Mouse (Mus musculus) MEL (cell line): ENCODE data around the gene Klf16. TPM values are rescaled to one million over a fixed set of nuclear protein-coding genes. Genes with fewer than 3 reads are reported as not detected.

Source experiments
- DNase-seq: peaks from one replicate; pipeline ENCODE4 v3.0.0; 2011; ENCODE audit warnings: low read depth, low spot score
- H3K27ac ChIP-seq: 2 replicates; pipeline ENCODE4 v1.5.1; 2012; ENCODE audit warnings: low read depth, mild to moderate bottlenecking, control low read depth, low read length, moderate library complexity; ENCODE audit not compliant: control insufficient read depth
- H3K27me3 ChIP-seq, 2 experiments: fragments of 150-350 bp in 1 of 2; sonication (generic) in 1 of 2; 2 replicates each; pipeline ENCODE4 v1.6.1; 2012; ENCODE audit warnings: low read length in 2 of 2, mild to moderate bottlenecking in 2 of 2, improper control_type of control experiment in 1 of 2, moderate library complexity in 1 of 2; ENCODE audit not compliant: insufficient read depth in 2 of 2, control insufficient read depth in 1 of 2
- H3K36me3 ChIP-seq, 2 experiments: 2 replicates each; pipeline ENCODE4 v1.6.1; 2012 to 2014; ENCODE audit warnings: low read length in 2 of 2, improper control_type of control experiment in 1 of 2, inconsistent platforms in 1 of 2, mild to moderate bottlenecking in 1 of 2; ENCODE audit not compliant: insufficient read depth in 2 of 2, control insufficient read depth in 1 of 2
- H3K4me1 ChIP-seq, 2 experiments: fragments of 150-350 bp in 1 of 2; sonication (generic) in 1 of 2; 2 replicates each; pipeline ENCODE4 v1.6.1; 2012; ENCODE audit warnings: low read length in 2 of 2, improper control_type of control experiment in 1 of 2, mild to moderate bottlenecking in 1 of 2; ENCODE audit not compliant: insufficient read depth in 2 of 2, control insufficient read depth in 1 of 2
- H3K4me3 ChIP-seq, 2 experiments: fragments of 150-350 bp in 1 of 2; sonication (generic) in 1 of 2; 2 replicates each; pipeline ENCODE4 v1.5.1; 2012; ENCODE audit warnings: low read depth in 2 of 2, low read length in 2 of 2, mild to moderate bottlenecking in 2 of 2, moderate library complexity in 2 of 2, control low read depth in 1 of 2, improper control_type of control experiment in 1 of 2; ENCODE audit not compliant: control insufficient read depth in 1 of 2, insufficient read depth in 1 of 2
- H3K79me2 ChIP-seq: 2 replicates; pipeline ENCODE4 v1.6.1; 2012; ENCODE audit warnings: mild to moderate bottlenecking, low read length, moderate library complexity; ENCODE audit not compliant: control insufficient read depth, poor library complexity, insufficient read depth
- H3K9ac ChIP-seq: 2 replicates; pipeline ENCODE4 v1.6.1; 2012; ENCODE audit warnings: low read depth, mild to moderate bottlenecking, control low read depth, low read length, moderate library complexity; ENCODE audit not compliant: control insufficient read depth, poor library complexity, severe bottlenecking
- H3K9me3 ChIP-seq: fragments of 150-350 bp; sonication (generic); replicated peaks from 2 replicates; pipeline ENCODE4 v1.6.1; 2012; ENCODE audit warnings: mild to moderate bottlenecking, low read length, improper control_type of control experiment, moderate library complexity; ENCODE audit not compliant: insufficient read depth
- CHD1 ChIP-seq: IDR thresholded peaks from 2 replicates; pipeline ENCODE4 v1.6.1; 2012; ENCODE audit warnings: low read depth, mild to moderate bottlenecking, inconsistent platforms, low read length, improper control_type of control experiment
- CHD2 ChIP-seq: IDR thresholded peaks from 2 replicates; pipeline ENCODE4 v1.6.1; 2011; ENCODE audit warnings: low read length, improper control_type of control experiment
- CTCF ChIP-seq, 3 experiments: IDR thresholded peaks in 2 of 3; conservative IDR thresholded peaks in 1 of 3; 2 replicates each; pipeline ENCODE4 v1.5.1; 2011 to 2012; ENCODE audit warnings: low read length in 3 of 3, low read depth in 2 of 3, mild to moderate bottlenecking in 2 of 3, improper control_type of control experiment in 1 of 3, inconsistent platforms in 1 of 3, mixed read lengths in 1 of 3, moderate library complexity in 1 of 3; ENCODE audit not compliant: control insufficient read depth in 1 of 3, insufficient read depth in 1 of 3, poor library complexity in 1 of 3, severe bottlenecking in 1 of 3
- E2F4 ChIP-seq: IDR thresholded peaks from 2 replicates; pipeline ENCODE4 v1.6.1; 2011; ENCODE audit warnings: low read depth, low read length, improper control_type of control experiment, borderline replicate concordance
- ELF1 ChIP-seq: IDR thresholded peaks from 2 replicates; pipeline ENCODE4 v1.6.1; 2014; ENCODE audit warnings: low read depth, mild to moderate bottlenecking, inconsistent platforms, low read length, improper control_type of control experiment, moderate library complexity
- EP300 ChIP-seq, 2 experiments: IDR thresholded peaks; 2 replicates each; pipeline ENCODE4 v1.6.1; 2011; ENCODE audit warnings: improper control_type of control experiment in 2 of 2, low read length in 2 of 2, low read depth in 1 of 2, mild to moderate bottlenecking in 1 of 2
- ETS1 ChIP-seq: IDR thresholded peaks from 2 replicates; pipeline ENCODE4 v1.6.1; 2012; ENCODE audit warnings: low read depth, mild to moderate bottlenecking, inconsistent platforms, low read length, improper control_type of control experiment, moderate library complexity
- GABPA ChIP-seq: IDR thresholded peaks from 2 replicates; pipeline ENCODE4 v1.6.1; 2012; ENCODE audit warnings: low read depth, mild to moderate bottlenecking, inconsistent platforms, low read length, improper control_type of control experiment, moderate library complexity
- GATA1 ChIP-seq: IDR thresholded peaks from 2 replicates; pipeline ENCODE4 v1.6.1; 2011; ENCODE audit warnings: low read depth, low read length, improper control_type of control experiment
- HCFC1 ChIP-seq: IDR thresholded peaks from 2 replicates; pipeline ENCODE4 v1.6.1; 2012; ENCODE audit warnings: low read depth, mild to moderate bottlenecking, inconsistent platforms, low read length, improper control_type of control experiment, moderate library complexity
- JUND ChIP-seq: IDR thresholded peaks from 2 replicates; pipeline ENCODE4 v1.6.1; 2011; ENCODE audit warnings: low read depth, mild to moderate bottlenecking, improper control_type of control experiment, low read length
- KAT2A ChIP-seq: conservative IDR thresholded peaks from 2 replicates; pipeline ENCODE4 v1.6.1; 2012; ENCODE audit warnings: low read depth, low read length, improper control_type of control experiment, inconsistent platforms
- MAFK ChIP-seq: IDR thresholded peaks from 2 replicates; pipeline ENCODE4 v1.6.1; 2011; ENCODE audit warnings: low read depth, mild to moderate bottlenecking, low read length, improper control_type of control experiment, borderline replicate concordance
- MAX ChIP-seq: IDR thresholded peaks from 2 replicates; pipeline ENCODE4 v1.6.1; 2011; ENCODE audit warnings: low read length, improper control_type of control experiment
- MAZ ChIP-seq: IDR thresholded peaks from 2 replicates; pipeline ENCODE4 v1.6.1; 2012; ENCODE audit warnings: low read depth, mild to moderate bottlenecking, inconsistent platforms, low read length, improper control_type of control experiment
- MEF2A ChIP-seq: IDR thresholded peaks from 2 replicates; pipeline ENCODE4 v1.6.1; 2014; ENCODE audit warnings: low read depth, mild to moderate bottlenecking, inconsistent platforms, low read length, improper control_type of control experiment; ENCODE audit not compliant: poor library complexity, insufficient replicate concordance, severe bottlenecking; ENCODE audit errors: extremely low read depth
- MXI1 ChIP-seq: IDR thresholded peaks from 2 replicates; pipeline ENCODE4 v1.6.1; 2011; ENCODE audit warnings: mild to moderate bottlenecking, low read depth, low read length, improper control_type of control experiment
- MYB ChIP-seq: IDR thresholded peaks from 2 replicates; pipeline ENCODE4 v1.6.1; 2011; ENCODE audit warnings: mild to moderate bottlenecking, low read depth, low read length, improper control_type of control experiment
- MYC ChIP-seq: IDR thresholded peaks from 2 replicates; pipeline ENCODE4 v1.6.1; 2011; ENCODE audit warnings: low read depth, mild to moderate bottlenecking, low read length, improper control_type of control experiment, moderate library complexity
- NELFE ChIP-seq: IDR thresholded peaks from 2 replicates; pipeline ENCODE4 v1.6.1; 2011; ENCODE audit warnings: low read depth, low read length, improper control_type of control experiment
- NRF1 ChIP-seq: IDR thresholded peaks from 2 replicates; pipeline ENCODE4 v1.6.1; 2014; ENCODE audit warnings: low read depth, mild to moderate bottlenecking, inconsistent platforms, low read length, improper control_type of control experiment, moderate library complexity; ENCODE audit not compliant: poor library complexity, insufficient read depth, severe bottlenecking
- POLR2A ChIP-seq, 2 experiments: IDR thresholded peaks; 2 replicates each; pipeline ENCODE4 v1.6.1; 2011 to 2012; ENCODE audit warnings: low read length in 2 of 2, mild to moderate bottlenecking in 2 of 2, control low read depth in 1 of 2, improper control_type of control experiment in 1 of 2, low read depth in 1 of 2, moderate library complexity in 1 of 2; ENCODE audit not compliant: control insufficient read depth in 1 of 2, insufficient read depth in 1 of 2, poor library complexity in 1 of 2
- POLR2AphosphoS2 ChIP-seq: IDR thresholded peaks from 2 replicates; pipeline ENCODE4 v1.6.1; 2011; ENCODE audit warnings: low read length, improper control_type of control experiment
- RAD21 ChIP-seq: IDR thresholded peaks from 2 replicates; pipeline ENCODE4 v1.6.1; 2011; ENCODE audit warnings: mild to moderate bottlenecking, low read depth, low read length, improper control_type of control experiment
- RCOR1 ChIP-seq: IDR thresholded peaks from 2 replicates; pipeline ENCODE4 v1.6.1; 2012; ENCODE audit warnings: low read depth, mild to moderate bottlenecking, inconsistent platforms, low read length, improper control_type of control experiment
- SIN3A ChIP-seq: IDR thresholded peaks from 2 replicates; pipeline ENCODE4 v1.6.1; 2012; ENCODE audit warnings: low read length, improper control_type of control experiment, inconsistent platforms
- SMC3 ChIP-seq: IDR thresholded peaks from 2 replicates; pipeline ENCODE4 v1.6.1; 2011; ENCODE audit warnings: low read depth, low read length, improper control_type of control experiment
- TAL1 ChIP-seq: IDR thresholded peaks from 2 replicates; pipeline ENCODE4 v1.6.1; 2012; ENCODE audit warnings: mild to moderate bottlenecking, inconsistent platforms, low read length, moderate library complexity, mixed read lengths
- TBP ChIP-seq: IDR thresholded peaks from 2 replicates; pipeline ENCODE4 v1.8.0; 2011; ENCODE audit warnings: low read depth, low read length, improper control_type of control experiment
- TCF12 ChIP-seq: IDR thresholded peaks from 2 replicates; pipeline ENCODE4 v1.6.1; 2014; ENCODE audit warnings: low read depth, mild to moderate bottlenecking, inconsistent platforms, low read length, improper control_type of control experiment, moderate library complexity
- USF1 ChIP-seq: IDR thresholded peaks from 2 replicates; pipeline ENCODE4 v1.6.1; 2014; ENCODE audit warnings: low read depth, mild to moderate bottlenecking, inconsistent platforms, low read length, improper control_type of control experiment, moderate library complexity
- USF2 ChIP-seq, 2 experiments: IDR thresholded peaks; 2 replicates each; pipeline ENCODE4 v1.6.1; 2011 to 2012; ENCODE audit warnings: improper control_type of control experiment in 2 of 2, low read length in 2 of 2, borderline replicate concordance in 1 of 2, inconsistent platforms in 1 of 2, low read depth in 1 of 2, mild to moderate bottlenecking in 1 of 2; ENCODE audit not compliant: insufficient read depth in 1 of 2
- ZC3H11A ChIP-seq: IDR thresholded peaks from 2 replicates; pipeline ENCODE4 v1.6.1; 2012; ENCODE audit warnings: low read depth, mild to moderate bottlenecking, inconsistent platforms, low read length, improper control_type of control experiment
- ZKSCAN1 ChIP-seq: IDR thresholded peaks from 2 replicates; pipeline ENCODE4 v1.6.1; 2012; ENCODE audit warnings: low read depth, mild to moderate bottlenecking, inconsistent platforms, low read length, improper control_type of control experiment, moderate library complexity
- ZMIZ1 ChIP-seq: IDR thresholded peaks from 2 replicates; pipeline ENCODE4 v1.6.1; 2012; ENCODE audit warnings: low read depth, mild to moderate bottlenecking, inconsistent platforms, low read length, improper control_type of control experiment, moderate library complexity
- ZNF384 ChIP-seq: IDR thresholded peaks from 2 replicates; pipeline ENCODE4 v1.6.1; 2012; ENCODE audit warnings: low read depth, mild to moderate bottlenecking, inconsistent platforms, low read length, improper control_type of control experiment
- polyA plus RNA-seq, 2 experiments: library from polyadenylated mRNA; stranded (reverse) in 1 of 2; unstranded in 1 of 2; fragments of >175 nt in 1 of 2; fragments of >200 nt in 1 of 2; gene quantifications; 2 replicates each; pipeline versions ENCODE4 v1.2.1 to v1.2.4; 2012; ENCODE audit warnings: low replicate concordance in 2 of 2, low read depth in 1 of 2; ENCODE audit not compliant: insufficient read length in 2 of 2, insufficient read depth in 1 of 2, missing spikeins in 1 of 2
- total RNA-seq: library from RNA; depleted of rRNA; stranded (reverse); fragments of 300-350 nt; gene quantifications from 2 replicates; pipeline ENCODE4 v1.2.3, GENCODE M21; 2012

Gene Klf16
- total and polyA plus RNA-seq, 3 experiments = 37.1 to 51.1 TPM; not detected in 1

DNA sequence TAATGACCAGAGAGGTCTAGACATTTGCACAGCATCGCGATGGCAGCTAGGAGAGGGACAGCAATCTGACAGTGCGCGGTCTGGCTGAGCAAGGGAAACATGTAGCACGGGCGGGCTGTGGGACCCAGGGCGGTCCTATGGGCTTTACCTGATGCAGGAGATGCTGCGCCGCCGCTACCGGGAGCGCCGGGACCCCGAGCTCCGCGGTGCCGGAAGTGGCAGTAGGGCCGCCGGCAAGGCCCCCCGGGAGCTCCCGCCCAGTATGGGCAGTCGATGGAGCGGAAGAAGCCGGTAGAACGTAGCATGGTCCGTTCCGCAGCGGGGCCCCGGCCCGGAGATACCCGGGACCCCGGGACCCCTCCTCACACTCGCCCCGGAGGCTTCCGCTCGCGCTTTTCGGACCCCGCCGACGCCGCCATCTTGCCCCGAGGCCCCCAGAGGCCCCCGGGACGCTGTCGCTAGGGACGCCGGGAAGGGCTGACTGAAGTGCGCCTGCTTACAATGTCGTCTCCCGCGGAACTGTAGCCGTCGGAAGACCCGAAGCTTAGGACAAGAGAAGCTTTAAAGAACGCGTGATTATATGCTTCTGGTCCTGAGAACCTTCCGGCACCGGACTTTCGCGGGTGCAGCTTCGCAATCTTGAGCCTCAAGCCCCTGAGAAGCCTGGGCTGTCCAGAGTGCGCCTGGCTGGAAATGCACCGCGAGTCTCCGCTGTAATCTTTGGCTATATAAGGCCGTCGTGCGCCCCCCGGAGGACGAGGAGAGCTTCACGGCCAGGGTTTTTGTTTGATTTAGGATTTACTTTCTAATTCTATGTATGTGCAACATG, 15.8 kb downstream of the Klf16 start, which contains the start of gene Rexo1:
Rexo1 (minus strand) TSS at position 445 of the 829 bp plus-strand sequence.
- no peaks in the 10 kb centered on the region for H3K27me3 ChIP-seq
- peak within 1 kb of the TSS; percentile 97 for H3K27ac ChIP-seq
- no peaks in the 10 kb centered on the region for H3K9me3 ChIP-seq
- peak within 1 kb of the TSS; percentile 96 for H3K9ac ChIP-seq
- H3K4me1 ChIP-seq = peaks cover 0 to 10% of the 10 kb centered on the region in 2 experiments; a peak in 2 of 4 replicates
- peak; percentile 98 for DNase-seq
- H3K79me2 ChIP-seq = peaks cover 49% of the 10 kb centered on the region
- H3K36me3 ChIP-seq = peaks cover 0 to 10% of the 10 kb centered on the region in 2 experiments; a peak in 2 of 4 replicates
- peak within 1 kb of the TSS; percentile 67 to 97 for H3K4me3 ChIP-seq
- TF ChIP-seq CHD2 = no peak
- TF ChIP-seq HCFC1 = peak; percentile 95
- TF ChIP-seq MYB = no peak
- peak; percentile 69; the same call in 1 of the 2 replicates for TF ChIP-seq MYC
- TF ChIP-seq TAL1 = no peak
- no peak for TF ChIP-seq ZKSCAN1
- TF ChIP-seq SMC3 = peak; percentile 59
- TF ChIP-seq JUND = no peak
- TF ChIP-seq ZNF384 = no peak
- no peak for TF ChIP-seq CHD1
- TF ChIP-seq ZC3H11A = no peak
- no peak for TF ChIP-seq USF2 (IDR thresholded peaks at IDR 0.05; ENCODE audit: borderline replicate concordance in 1 of 2, insufficient read depth in 1 of 2, low read depth in 1 of 2, low read length in 2 of 2)
- 0 out of 2 replicates have a peak, but pooled peaks have one; percentile 18 for TF ChIP-seq USF1
- TF ChIP-seq GABPA = no peak
- peak; percentile 91 for TF ChIP-seq KAT2A
- TF ChIP-seq RCOR1 = no peak; the same call in 1 of the 2 replicates
- TF ChIP-seq NRF1 = no peak
- 0 out of 2 replicates have a peak, but pooled peaks have one; percentile 4 for TF ChIP-seq GATA1
- peak; percentile 66 to 69; a peak in 3 of 4 replicates for TF ChIP-seq POLR2A (IDR thresholded peaks at IDR 0.05; ENCODE audit: control insufficient read depth in 1 of 2, insufficient read depth in 1 of 2, low read depth in 1 of 2, low read length in 2 of 2, poor library complexity in 1 of 2)
- peak; percentile 66; the same call in 1 of the 2 replicates for TF ChIP-seq ELF1
- peak; percentile 28; the same call in 1 of the 2 replicates for TF ChIP-seq ETS1
- TF ChIP-seq E2F4 = no peak
- TF ChIP-seq MXI1 = peak; percentile 66
- peak; percentile 96 for TF ChIP-seq SIN3A
- peak; percentile 100 for TF ChIP-seq MAX
- peak; percentile 67 to 88 (median 86) for TF ChIP-seq CTCF (IDR thresholded peaks at IDR 0.05 in 2 of 3, conservative IDR thresholded peaks at IDR 0.05 in 1 of 3; ENCODE audit: control insufficient read depth in 1 of 3, insufficient read depth in 1 of 3, low read depth in 2 of 3, low read length in 3 of 3, poor library complexity in 1 of 3, severe bottlenecking in 1 of 3)
- TF ChIP-seq MAFK = no peak
- no peak for TF ChIP-seq MEF2A
- TF ChIP-seq MAZ = no peak
- no peak; the same call in 1 of the 2 replicates for TF ChIP-seq ZMIZ1
- TF ChIP-seq RAD21 = peak; percentile 54
- no peak for TF ChIP-seq POLR2AphosphoS2
- TF ChIP-seq NELFE = peak; percentile 53
- TF ChIP-seq TBP = peak; percentile 78
- TF ChIP-seq EP300 (IDR thresholded peaks at IDR 0.05; ENCODE audit: low read depth in 1 of 2, low read length in 2 of 2) = no peak
- peak; percentile 55; the same call in 1 of the 2 replicates for TF ChIP-seq TCF12
